Mouse (Mus musculus): ENCODE data around the gene 4933416C03Rik. TPM values are rescaled to one million over a fixed set of nuclear protein-coding genes. Genes with fewer than 3 reads are reported as not detected.

The 4933416C03Rik gene
- polyA plus RNA-seq, 1 experiment = not detected

- no peaks in the 10 kb centered on the region for H3K4me1 ChIP-seq (ENCODE audit: control insufficient read depth, insufficient read depth, low read length)
Measured at GRCm38 (mm10) chr10:116096466-116096865, 17.3 kb downstream of the 4933416C03Rik start.

GRCm38 (mm10) chr10:116083965-116084364 is 29.8 kb downstream of the 4933416C03Rik start:
- H3K27ac ChIP-seq (ENCODE audit: insufficient read depth, low read depth, low read length) = no peak overlapping the region
- TF ChIP-seq POLR2A (IDR thresholded peaks at IDR 0.05; ENCODE audit: borderline replicate concordance, low read depth, low read length) = no peak
- no peak for TF ChIP-seq CTCF (IDR thresholded peaks at IDR 0.05; ENCODE audit: low read depth, low read length)
- H3K4me1 ChIP-seq (ENCODE audit: control insufficient read depth, insufficient read depth, low read length) = no peaks in the 10 kb centered on the region
- H3K4me3 ChIP-seq (ENCODE audit: insufficient read depth, low read length) = no peak overlapping the region

More at GRCm38 (mm10) chr10:116096466-116096865, 17.3 kb downstream of the 4933416C03Rik start:
- no peak overlapping the region for H3K4me3 ChIP-seq (ENCODE audit: insufficient read depth, low read length)
- H3K27ac ChIP-seq (ENCODE audit: insufficient read depth, low read depth, low read length) = no peak overlapping the region
- no peak for TF ChIP-seq CTCF (IDR thresholded peaks at IDR 0.05; ENCODE audit: low read depth, low read length)
- no peak for TF ChIP-seq POLR2A (IDR thresholded peaks at IDR 0.05; ENCODE audit: borderline replicate concordance, low read depth, low read length)

- Histone ChIP-seq H3K27ac (ENCODE audit: insufficient read depth, low read depth, low read length) (no peak overlapping the region), H3K4me1 (ENCODE audit: control insufficient read depth, insufficient read depth, low read length) (no peaks in the 10 kb centered on the region), H3K4me3 (ENCODE audit: insufficient read depth, low read length) (no peak overlapping the region)
- TF ChIP-seq CTCF (IDR thresholded peaks at IDR 0.05; ENCODE audit: low read depth, low read length) = no peak
- no peak for TF ChIP-seq POLR2A (IDR thresholded peaks at IDR 0.05; ENCODE audit: borderline replicate concordance, low read depth, low read length)
Measured at GRCm38 (mm10) chr10:116080841-116081240, 32.9 kb downstream of the 4933416C03Rik start.

DNA sequence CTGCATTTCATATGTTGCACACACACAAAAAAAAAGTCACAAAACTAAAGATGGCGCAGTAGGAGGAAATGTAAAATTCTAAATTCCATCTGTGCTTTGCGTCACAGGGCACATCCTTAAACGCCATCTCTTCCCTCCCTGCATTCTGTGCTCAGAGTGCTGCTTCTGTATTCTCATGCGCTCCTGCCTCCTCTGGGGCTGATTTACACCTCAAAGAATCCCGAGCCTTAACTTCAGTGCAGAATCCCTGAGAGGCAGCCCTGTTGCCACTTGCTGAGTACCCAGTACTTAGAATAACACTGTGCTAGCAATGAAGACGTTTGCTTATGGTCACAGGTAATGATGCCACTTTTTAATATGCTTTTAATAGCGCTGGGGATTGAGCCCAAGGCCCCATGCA is 34.3 kb downstream of the 4933416C03Rik start:
- no peak overlapping the region for H3K4me3 ChIP-seq (ENCODE audit: insufficient read depth, low read length)
- no peaks in the 10 kb centered on the region for H3K4me1 ChIP-seq (ENCODE audit: control insufficient read depth, insufficient read depth, low read length)
- no peak for TF ChIP-seq POLR2A (IDR thresholded peaks at IDR 0.05; ENCODE audit: borderline replicate concordance, low read depth, low read length)
- no peak for TF ChIP-seq CTCF (IDR thresholded peaks at IDR 0.05; ENCODE audit: low read depth, low read length)
- H3K27ac ChIP-seq (ENCODE audit: insufficient read depth, low read depth, low read length) = no peak overlapping the region

- TF ChIP-seq CTCF (IDR thresholded peaks at IDR 0.05; ENCODE audit: low read depth, low read length) (no peak), POLR2A (IDR thresholded peaks at IDR 0.05; ENCODE audit: borderline replicate concordance, low read depth, low read length) (no peak)
Measured at GRCm38 (mm10) chr10:116078636-116079035, 35.1 kb downstream of the 4933416C03Rik start.

DNA sequence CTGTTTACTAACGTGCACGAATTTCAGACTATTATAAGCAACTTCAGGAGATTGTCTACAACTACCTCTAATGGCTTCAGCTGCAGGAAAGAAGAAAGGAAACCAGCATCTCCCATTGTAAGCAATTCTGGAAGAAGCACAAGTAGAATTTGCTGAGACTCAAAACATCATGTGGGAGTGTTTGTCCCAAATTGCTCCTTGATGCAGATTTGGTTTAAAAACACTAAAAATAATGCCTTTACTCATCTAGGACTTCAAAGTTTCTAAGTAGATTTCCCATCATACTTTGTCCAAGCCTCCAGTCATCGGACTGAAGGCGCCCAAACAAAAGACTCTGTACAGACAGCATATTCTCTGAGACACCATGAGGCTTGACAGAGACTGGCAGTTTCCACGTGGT is 37.8 kb downstream of the 4933416C03Rik start:
- Histone ChIP-seq H3K4me3 (ENCODE audit: insufficient read depth, low read length) (no peak overlapping the region), H3K27ac (ENCODE audit: insufficient read depth, low read depth, low read length) (no peak overlapping the region), H3K4me1 (ENCODE audit: control insufficient read depth, insufficient read depth, low read length) (no peaks in the 10 kb centered on the region)
- TF ChIP-seq CTCF (IDR thresholded peaks at IDR 0.05; ENCODE audit: low read depth, low read length) (no peak), POLR2A (IDR thresholded peaks at IDR 0.05; ENCODE audit: borderline replicate concordance, low read depth, low read length) (no peak)

More at GRCm38 (mm10) chr10:116078636-116079035, 35.1 kb downstream of the 4933416C03Rik start:
- H3K4me1 ChIP-seq (ENCODE audit: control insufficient read depth, insufficient read depth, low read length) = no peaks in the 10 kb centered on the region
- H3K27ac ChIP-seq (ENCODE audit: insufficient read depth, low read depth, low read length) = no peak overlapping the region
- H3K4me3 ChIP-seq (ENCODE audit: insufficient read depth, low read length) = no peak overlapping the region

Other genes starting within 250 kb of the 4933416C03Rik start
- gene Ptprr, start 95.7 kb downstream of the 4933416C03Rik start, polyA plus RNA-seq (2012; ENCODE audit: insufficient read depth, insufficient read length, missing spikeins) = not detected in 2 replicates
- not detected in 2 replicates for gene Ptprb, start 161.6 kb upstream of the 4933416C03Rik start, polyA plus RNA-seq (2012; ENCODE audit: insufficient read depth, insufficient read length, missing spikeins)